Mouse (Mus musculus): ENCODE data around the gene Gm45021.

The Gm45021 gene

DNA sequence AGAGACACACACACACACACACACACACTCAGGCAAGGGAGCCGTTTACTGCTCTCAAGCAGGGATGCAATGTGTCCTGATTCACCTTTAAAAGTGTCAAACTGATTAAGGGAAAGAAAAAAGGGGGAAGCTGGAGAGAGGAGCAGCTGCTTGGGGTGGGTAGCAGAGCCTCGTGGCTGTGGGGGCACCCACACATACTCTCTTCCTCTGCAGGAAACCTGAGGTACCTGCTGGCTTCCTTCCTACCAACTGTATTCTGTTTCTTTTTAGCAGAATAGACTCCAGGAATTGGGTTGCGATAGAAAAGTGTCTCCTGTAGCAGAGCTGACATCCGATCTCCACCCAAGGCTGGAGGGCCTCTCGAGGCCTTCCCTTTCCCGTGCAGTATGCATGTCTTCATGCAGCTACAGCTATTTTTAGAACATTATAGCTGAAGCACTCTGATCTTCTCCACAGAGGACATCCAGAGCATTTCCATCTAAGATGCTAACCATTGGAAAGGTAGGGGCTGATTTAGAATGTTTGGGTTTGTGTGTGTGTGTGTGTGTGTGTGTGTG is at the start of gene Gm45021:
TSS of gene Gm45021 (plus strand) at position 417 of the 557 bp plus-strand sequence.
- DNase-seq (ENCODE audit: low read depth, low spot score), result no peak

DNA sequence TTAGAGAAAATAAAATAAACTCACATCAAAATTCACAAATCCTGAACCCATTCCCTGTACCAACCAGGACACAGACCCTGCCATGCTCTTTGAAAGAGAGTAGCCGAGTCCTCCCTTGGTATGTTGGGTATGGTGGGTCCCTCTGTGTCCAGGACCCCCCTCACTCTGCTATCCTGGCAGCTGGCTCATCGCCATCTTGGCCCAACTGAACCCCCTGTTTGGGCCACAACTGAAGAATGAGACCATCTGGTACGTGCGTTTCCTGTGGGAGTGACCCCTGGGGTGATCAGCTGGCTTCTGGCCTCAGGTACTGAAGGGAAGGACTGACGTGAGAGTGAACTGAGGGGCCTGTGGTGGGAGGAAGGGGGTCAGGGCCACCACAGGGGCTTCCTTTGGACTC is 49.5 kb upstream of the Gm45021 start:
- DNase-seq (ENCODE audit: low read depth, low spot score), result no peak

DNA sequence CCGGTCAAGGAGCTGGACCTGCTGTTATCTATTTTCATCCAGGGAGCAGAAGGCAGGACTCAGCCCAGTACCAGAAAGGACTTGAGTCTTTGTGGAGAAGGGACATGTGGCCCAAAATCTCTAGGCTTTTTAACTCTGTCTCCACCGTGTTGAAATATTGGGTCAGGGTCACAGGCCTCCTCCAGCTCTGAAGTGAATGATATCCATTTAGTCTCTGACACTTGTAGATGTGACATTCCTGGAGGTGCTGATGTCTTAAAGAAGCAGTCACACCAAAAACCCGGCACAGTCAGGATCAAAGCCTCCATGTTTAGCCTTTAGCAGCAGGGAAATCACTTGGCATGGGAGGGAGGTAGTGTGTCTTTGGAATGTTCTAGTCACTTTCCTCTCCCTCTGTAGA is 48.7 kb upstream of the Gm45021 start:
- no peak for DNase-seq (ENCODE audit: low read depth, low spot score)

DNA sequence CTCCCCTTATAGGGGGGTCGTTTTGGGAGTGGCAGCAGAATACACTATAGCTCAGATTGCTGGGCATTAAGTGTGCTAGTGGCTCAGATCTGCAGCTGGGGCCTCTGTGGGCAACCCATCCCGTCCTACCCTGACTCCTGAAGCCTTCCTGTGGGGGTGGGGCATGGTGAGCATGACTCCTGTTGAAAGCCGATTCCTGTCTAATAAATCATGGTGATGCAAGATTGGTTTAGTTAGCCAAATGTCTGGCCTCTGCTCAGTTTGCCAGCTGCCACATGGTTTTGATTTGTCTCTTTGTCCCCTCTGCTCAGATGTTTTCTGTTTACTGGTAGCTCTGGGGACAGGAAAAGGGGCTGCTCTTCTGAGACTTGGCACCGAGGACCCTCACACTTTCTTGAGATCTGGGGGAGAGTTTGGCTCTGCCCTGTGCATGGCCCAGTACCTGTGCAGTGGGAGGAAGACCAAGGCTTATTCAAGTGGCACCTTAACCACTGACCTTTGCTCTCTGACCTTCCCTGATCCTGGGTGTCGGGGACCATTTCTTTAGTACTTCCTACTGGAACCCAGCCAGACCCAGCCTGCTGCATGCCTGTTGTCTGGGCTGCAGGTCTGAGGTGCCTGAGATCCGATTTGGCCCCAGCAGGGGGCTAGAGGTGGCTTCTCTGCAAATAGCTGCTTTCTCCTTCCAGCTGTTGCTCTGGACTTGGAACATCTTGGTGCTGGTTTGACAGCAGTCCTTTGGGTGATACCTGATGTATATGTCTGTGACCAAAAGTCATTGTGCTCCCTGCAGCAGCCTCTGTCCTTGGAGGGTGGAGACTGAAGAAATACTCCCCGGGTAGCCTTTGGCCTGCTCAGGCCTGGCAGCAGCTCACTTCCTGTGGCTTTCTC is 47.6 kb upstream of the Gm45021 start:
- DNase-seq (ENCODE audit: low read depth, low spot score), result no peak

DNA sequence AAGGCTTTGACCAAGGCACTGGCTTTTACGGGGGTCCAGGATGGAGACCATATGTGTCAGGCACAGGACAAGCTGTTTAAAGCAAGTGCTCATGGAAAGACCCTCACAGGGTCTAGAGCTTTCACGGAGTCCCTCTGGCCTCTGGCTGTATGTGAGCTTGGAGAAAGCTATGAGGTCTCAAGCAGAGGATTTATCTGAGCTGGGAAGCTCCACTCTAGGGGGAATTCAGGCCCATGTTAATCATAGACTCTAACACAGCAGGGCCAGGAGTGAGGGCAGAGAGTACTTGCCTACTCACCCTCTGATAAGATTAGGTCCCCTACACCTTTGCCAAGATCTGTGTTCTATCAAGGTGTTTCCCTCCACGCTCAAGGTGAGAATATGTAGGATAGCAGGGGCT is 46.8 kb upstream of the Gm45021 start:
- DNase-seq (ENCODE audit: low read depth, low spot score), result no peak

DNA sequence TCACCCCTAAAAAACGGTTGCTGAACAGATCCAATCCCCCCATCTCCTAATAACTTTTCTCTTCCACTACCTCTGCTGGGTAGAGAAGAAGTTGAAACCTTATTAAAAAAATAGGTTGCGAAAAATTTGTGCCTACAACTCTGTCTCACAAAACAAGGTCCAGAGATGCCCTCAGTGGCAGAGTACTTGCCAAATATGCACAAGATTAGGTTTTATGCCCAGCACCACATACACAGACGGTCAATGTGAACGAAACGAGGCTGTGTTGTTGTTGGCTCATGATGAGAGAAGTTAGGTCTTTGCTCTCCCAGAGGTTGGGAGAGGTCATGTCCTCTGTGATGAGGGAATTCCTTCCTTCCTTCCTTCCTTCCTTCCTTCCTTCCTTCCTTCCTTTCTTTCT is 44.2 kb upstream of the Gm45021 start:
- no peak for DNase-seq (ENCODE audit: low read depth, low spot score)

DNA sequence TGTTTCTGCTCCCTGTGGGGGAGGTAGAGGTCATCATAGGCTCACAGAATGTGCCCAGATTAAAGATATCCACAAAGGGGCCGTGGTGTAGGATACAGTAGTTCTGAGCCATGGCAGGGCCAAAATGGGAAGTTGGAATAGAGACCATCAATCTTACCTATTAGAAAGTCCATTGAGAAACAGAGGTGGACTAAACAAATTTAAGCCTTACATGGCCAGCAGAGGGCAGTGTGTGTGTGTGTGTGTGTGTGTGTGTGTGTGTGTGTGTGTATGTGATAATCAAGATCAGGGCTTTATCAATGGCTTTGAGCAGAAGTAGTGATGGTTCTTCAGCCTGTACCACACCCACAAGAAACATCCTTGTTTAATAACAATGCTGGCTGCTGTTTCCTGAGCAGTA is 43.1 kb upstream of the Gm45021 start:
- peak; percentile 70 for DNase-seq (ENCODE audit: low read depth, low spot score)

DNA sequence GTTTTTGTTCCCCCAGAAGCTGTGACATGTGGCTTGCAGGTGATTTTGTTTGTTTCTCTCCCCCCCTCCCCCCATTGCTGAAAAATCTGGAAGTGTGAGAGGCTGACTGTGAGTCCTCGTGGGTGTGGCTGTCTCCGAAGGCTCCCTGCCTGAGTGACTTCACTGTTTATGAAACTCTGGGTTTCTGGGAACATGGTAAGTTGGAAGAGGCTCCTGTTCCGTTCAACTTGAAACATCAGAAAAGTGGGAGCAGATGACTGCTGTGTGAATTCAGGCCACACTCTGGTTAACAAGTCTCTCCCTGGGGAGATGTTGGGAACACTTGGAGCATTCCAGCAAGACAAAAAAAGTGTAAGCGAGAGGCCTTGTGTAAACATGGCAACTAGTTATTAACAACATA is 42.6 kb upstream of the Gm45021 start:
- DNase-seq (ENCODE audit: low read depth, low spot score), result no peak

DNA sequence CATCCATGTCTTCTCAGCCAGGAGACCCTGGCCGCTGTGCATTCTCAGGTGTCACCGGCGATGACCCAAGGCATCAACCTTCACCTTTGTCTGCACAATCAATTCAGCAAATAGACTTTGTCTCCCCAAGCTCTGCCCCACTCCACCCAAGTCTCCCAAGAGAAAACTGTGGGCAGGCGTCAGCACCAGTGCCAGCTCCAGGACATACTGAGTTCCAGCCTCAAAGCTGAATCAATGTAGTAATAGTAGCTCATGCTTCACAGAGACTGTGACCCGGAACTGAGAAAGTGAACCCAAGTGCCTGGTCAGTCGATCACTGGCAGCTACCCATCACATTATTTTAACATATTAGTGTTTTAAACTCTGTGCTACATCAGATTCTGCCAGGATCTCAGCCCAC is 41.1 kb upstream of the Gm45021 start:
- no peak for DNase-seq (ENCODE audit: low read depth, low spot score)

DNA sequence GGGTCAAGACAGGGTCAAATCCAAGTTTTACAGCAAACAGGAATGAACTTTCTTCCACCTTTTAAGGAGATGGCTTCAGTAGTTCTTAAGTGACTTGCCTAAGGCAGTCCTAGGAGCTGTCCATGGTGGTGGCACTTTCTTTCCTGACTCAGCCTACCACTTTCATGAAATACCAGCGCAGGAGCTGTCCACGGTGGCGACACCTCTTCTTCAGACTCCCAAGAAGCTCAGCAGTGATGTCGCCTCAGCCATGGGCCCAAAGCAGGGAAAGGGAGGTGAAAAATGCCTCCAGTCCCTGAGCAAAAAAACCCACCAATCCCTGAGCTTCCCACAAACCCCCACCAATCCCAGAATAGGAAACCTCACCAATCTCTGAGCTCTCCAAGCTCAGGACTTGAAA is 36.5 kb upstream of the Gm45021 start:
- DNase-seq (ENCODE audit: low read depth, low spot score), result peak; percentile 68

DNA sequence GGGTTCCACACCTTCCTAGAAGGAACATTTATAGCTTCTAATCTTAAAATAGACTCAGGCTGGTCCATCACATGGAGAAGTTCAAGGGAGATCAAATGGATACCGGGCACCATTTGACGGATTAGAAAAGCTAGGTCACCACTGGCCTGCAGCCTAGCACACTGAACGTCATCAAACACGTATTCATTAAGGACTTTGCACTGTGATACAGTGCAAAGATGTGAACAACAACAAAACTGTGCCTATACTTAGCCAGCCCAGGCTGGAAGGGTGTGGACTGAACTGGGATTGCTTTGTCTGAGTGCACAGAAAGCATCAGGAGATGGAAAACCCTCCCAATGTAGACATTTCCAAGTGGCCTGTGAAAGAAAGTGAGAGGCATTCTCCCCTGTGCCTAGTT is 35.6 kb upstream of the Gm45021 start:
- no peak for DNase-seq (ENCODE audit: low read depth, low spot score)

DNA sequence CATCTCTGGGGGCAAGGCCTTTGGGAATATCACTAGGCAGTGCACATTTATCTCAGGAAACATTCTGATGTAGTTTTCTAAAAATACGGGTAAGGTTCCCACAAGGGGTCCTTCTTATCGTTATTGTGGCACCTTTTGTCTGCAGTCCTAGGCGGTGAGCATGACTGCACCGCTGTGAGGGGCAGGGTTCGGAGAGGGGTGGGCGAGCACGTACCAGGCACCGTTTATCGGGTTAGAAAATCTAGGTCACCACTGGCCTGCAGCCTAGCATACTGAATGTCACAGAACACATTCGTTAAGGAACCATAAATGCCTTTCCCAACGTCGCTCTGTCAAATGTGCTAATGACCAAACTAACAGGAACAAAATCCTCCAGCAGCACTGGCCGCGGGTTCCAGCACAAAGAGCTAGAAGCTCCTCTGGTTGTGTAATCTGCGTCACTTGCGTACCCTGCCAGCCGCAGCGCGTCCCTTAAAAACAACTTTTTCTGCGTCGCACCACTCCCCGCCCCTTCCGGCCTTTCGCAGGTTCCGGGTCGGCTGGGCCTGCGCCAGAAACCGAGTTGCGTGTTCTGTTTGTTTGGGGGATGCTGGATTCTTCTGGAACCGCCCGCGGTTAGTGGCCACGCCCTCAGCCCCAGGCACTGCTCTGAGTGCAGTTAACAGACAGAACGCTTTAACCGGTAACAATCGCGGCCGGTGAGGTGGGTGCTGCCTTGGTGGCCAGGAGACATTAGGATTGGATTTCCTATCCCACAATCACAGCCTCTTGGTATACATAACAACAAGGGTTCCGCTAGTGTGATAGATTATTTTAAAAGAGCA is 34.9 kb upstream of the Gm45021 start, which contains the start of gene Lrrc61:
TSS of gene Lrrc61 (plus strand) at position 517 of the 824 bp plus-strand sequence.
- DNase-seq (ENCODE audit: low read depth, low spot score), result peak; percentile 97

DNA sequence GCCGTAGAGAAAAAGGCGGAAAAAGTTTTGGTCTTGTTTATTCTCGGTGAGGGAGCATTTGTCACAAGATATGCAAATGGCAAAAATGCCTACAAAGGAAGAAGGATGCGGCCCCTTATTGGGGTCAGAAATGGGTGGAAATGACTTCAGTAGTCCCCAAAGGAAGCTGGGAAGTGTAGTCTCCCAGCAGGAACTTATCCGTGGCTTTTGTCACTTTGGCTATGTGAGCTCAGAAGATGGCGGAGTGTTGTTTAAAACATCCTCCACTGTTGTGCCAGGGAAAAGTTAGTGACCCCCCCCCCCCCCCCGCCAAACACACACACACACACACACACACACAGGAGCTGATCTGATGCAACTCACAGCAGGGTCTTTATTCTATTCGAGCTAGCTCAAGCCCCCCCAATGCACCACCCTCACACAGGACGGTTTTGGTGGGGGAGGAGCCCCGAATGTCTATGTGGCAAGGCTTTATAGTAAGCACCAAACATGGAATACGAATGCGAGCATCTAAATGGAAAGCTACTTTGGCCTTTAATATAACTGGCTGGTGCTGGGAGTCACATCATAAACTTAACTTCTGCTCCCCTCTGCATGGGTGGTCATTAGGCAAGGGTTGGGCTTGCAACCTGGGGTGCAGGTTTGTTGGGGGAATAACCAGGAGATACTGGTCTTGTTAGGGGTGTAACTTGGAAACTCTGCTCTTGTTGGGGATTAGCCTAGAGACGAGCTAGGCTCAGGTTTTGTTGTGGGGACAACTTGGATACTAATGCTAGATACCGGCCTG is 34.1 kb upstream of the Gm45021 start:
- peak; percentile 44 for DNase-seq (ENCODE audit: low read depth, low spot score)

DNA sequence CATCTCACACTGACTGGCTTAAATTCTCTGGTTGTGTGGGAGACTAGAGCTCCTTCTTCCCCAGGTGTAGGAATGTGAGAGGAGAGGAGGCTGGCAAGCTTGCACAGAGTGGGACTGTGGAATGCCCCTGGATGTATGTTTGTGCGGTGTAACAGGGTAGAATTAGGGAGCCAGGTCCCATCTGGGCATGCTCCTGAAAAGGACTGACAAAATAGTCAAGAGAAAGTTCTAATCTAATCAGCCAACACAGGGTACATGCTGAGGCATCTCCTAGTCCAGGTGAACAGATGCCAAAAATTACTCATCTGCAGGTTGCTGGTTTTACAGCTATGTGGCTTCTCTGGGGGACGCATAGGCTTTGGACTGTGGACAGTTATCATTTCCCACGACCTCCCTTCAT is 33.5 kb upstream of the Gm45021 start:
- DNase-seq (ENCODE audit: low read depth, low spot score), result no peak

DNA sequence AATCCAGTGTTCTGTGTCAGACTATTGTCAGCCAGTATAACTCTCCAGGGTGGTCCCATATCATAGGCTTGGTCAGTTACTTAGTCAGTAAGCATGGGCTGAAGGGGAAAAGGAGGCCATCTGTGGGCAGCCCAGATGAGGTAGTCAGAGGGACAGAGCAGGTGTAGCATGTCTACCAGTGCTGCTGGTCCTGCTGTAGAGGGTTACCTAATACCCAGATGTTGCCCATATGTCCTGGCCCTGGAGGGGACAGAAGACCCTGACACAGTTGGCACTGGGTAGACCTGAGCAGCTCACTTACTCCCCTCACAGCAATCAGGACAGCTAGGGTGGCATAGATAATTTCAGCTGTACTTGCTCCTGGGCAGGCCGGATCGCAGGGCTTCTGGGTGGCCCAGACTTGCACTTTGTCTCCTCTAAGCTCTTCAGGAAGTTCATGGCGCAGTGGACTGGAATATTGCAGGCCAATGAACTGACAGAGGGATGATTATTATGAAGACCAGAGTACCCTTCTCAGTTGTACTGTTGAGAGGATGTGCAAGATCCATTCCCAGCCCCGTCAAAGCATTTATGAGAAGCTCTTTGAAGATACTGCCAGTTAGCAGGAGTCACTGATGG is 23.6 kb upstream of the Gm45021 start:
- DNase-seq (ENCODE audit: low read depth, low spot score), result no peak

DNA sequence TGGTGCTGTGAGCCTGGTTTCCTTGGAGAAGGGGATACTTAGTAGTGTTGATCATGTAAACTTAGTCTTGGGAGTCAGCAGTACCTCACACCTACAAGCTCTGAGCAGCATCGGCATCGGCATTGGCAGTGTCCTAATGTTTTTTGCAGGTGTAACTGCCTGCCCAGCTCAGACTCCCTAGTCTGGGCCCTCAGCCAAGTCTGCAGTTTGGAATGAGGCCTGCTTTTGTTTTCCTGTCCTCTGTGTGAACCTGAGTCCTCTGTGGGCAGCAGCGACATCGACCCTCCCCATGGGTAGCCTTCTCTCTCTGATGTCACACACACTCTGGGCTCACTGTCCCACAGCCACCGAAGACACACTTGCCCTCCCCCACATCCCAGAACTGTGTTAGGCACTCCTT is 23.1 kb upstream of the Gm45021 start:
- DNase-seq (ENCODE audit: low read depth, low spot score), result no peak

DNA sequence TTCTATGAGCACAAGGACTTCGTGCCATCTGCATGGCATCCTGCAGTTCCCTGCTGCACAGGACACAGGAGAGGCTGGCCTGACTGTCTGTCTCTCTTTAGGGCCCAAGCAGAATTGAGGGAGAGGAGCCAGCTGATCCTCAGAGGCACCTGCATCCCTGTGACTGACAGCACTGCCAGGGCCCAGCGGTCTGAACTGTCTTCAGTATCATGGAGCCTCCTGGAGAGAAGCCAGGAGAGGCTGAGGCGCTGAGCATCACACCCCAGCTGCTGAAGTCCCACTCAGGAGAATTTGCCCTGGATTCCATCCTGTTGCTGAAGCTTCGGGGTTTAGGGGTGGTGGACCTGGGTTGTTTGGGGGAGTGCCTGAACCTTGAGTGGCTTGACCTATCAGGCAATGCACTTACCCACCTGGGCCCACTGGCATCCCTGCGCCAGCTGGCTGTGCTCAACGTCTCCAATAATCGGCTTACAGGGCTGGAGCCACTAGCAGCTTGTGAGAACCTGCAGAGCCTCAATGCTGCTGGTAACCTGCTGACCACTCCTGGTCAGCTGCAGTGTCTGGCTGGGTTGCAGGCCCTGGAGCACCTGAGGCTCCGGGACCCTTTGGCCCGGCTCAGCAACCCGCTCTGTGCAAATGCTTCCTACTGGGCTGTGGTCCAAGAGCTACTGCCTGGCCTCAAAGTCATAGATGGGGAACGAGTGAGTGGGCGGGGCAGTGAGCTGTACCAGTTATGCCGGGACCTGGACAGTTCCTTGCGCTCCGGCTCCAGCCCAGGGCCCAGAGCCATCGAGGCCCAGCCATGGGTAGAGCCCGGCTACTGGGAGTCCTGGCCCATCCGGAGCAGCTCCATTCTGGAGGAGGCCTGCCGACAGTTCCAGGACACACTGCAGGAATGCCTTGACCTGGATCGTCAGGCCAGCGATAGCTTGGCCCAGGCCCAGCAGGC is 21.1 kb upstream of the Gm45021 start:
- DNase-seq (ENCODE audit: low read depth, low spot score), result no peak

DNA sequence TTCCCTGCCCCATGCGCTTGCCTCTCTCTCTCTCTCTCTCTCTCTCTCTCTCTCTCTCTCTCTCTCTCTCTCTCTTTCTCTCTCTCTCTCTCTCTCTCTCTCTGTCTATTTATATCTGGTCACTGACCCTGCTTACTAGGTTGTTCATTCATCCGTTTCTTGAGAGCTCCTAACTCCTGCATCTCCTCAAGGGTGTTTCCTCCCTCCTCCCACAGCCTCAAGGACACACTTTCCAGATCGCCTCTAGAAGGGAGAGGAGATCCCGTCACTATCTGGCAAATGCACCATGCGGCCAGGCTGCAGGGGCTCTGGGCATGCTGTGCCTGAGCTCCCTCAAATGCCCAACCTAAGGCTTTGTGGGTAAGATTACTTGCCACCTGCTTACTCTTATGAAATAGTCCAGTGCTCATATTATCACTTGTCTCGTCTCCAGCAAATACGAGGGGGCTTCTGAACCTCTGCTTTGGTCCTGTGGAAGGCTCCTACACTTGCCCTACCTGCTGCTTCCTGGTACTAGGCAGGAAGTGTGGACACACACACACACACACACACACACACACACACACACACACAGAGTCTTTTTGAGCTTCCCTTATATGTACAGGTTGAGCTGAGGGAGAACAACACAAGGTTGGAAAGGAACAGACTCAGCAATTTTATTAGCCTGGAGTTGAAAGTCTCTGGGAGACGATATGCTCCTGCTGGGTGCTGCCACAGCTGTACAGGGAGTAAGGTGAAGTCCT is 20.2 kb upstream of the Gm45021 start:
- peak; percentile 37 for DNase-seq (ENCODE audit: low read depth, low spot score)

DNA sequence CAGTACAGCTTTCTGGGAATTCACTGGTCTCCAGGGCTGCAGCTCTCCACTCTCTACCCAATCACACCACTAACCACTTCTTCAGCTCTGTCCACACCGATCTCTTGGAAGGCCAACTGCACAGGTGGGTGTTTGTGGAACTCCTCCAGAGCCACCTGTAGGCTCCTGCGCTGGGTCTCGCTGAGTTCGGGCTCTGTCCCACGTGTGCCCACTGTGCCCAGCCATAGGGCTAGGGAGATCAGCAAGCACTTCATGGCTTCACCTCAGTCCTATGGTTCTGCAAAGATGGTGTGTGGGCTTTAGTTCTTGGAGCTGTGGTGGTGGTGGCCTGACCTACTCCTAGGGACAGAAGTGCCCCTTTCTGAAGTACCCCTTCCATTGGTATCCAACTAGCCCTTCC is 17.4 kb upstream of the Gm45021 start:
- DNase-seq (ENCODE audit: low read depth, low spot score), result no peak

All from CD4-positive, CD25-positive, alpha-beta regulatory T cell, adult 2 months (primary cell).